Mouse (Mus musculus) heart, postnatal 25 days (tissue): Measurements from ENCODE around the gene Defb28. TPM values are rescaled to one million over a fixed set of nuclear protein-coding genes. Genes with fewer than 3 reads are reported as not detected.

Experiments used
- DNase-seq: peaks from one replicate; pipeline ENCODE4 v3.0.0; 2022; ENCODE audit warnings: low spot score
- intact Hi-C: fragments of 180-260 bp; cut with DNase I; formaldehyde crosslinking; loops from one replicate; pipeline ENCODE4 v1.15.1; 2025
- total RNA-seq, 2 experiments: library from RNA; stranded (reverse); gene quantifications; 2 replicates each; pipeline ENCODE4 v1.2.3; 2021

Defb28 gene
- not detected for total RNA-seq

DNA sequence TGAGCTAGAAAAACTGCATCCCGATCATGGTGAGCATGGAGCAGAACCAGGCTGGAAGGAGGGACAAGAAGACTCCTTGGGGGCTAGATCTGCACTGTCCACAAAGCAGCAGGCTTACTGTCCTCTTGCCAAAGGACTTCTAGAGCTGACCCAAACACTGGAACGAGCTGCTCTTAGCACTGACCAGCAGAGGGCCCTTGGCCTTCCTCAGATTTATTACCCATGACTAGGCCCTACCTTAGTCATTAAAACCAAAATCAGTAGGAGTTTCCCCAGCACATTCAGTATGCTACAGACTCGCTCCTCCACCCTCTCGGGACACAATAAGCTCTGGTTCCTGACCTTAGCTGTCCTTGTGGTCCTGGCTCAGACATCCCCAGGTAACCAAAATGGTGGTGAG lies at the start of gene Defb28:
Gene Defb28 (plus strand): TSS at position 275 of the 400 bp plus-strand sequence.
- intact Hi-C loops, result no loop called here
- no peak for DNase-seq

- intact Hi-C loops, result no loop called here
- DNase-seq, result no peak
Measured at GRCm38 (mm10) chr2:152470973-152471372, 47.1 kb upstream of the Defb28 start.

GRCm38 (mm10) chr2:152472434-152472833 lies 45.6 kb upstream of the Defb28 start:
- intact Hi-C loops, result no loop called here
- DNase-seq, result no peak

DNA sequence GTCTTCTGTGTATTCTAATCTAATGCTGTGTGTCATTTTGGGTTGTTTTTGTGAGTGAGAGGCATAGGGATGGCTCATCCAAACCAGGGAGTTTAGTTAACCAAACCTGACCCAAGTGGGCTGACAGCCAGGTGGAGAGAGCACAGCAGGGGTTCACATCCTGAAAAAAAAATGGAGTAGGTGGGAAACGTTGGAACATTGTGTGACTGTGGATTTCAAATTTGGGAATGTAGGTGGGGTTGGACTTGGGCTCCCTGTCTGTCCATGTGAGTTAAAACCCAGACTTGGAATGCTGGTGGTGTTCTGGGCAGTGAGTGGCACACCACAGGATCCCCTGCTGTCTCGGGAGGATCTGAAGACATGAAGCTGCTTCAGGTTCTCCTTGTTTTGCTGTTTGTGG lies 41.3 kb upstream of the Defb28 start, which contains the start of gene Defb20:
Gene Defb20 (plus strand): TSS at position 301 of the 400 bp plus-strand sequence.
- DNase-seq, result no peak
- intact Hi-C loops, result no loop called here

GRCm38 (mm10) chr2:152480881-152481280 lies 37.2 kb upstream of the Defb28 start:
- intact Hi-C loops, result no loop called here
- no peak for DNase-seq

GRCm38 (mm10) chr2:152481726-152482125 lies 36.3 kb upstream of the Defb28 start:
- intact Hi-C loops, result no loop called here

GRCm38 (mm10) chr2:152487024-152487423 lies 31.0 kb upstream of the Defb28 start:
- intact Hi-C loops, result no loop called here
- no peak for DNase-seq

More at GRCm38 (mm10) chr2:152481726-152482125, 36.3 kb upstream of the Defb28 start:
- no peak for DNase-seq

DNA sequence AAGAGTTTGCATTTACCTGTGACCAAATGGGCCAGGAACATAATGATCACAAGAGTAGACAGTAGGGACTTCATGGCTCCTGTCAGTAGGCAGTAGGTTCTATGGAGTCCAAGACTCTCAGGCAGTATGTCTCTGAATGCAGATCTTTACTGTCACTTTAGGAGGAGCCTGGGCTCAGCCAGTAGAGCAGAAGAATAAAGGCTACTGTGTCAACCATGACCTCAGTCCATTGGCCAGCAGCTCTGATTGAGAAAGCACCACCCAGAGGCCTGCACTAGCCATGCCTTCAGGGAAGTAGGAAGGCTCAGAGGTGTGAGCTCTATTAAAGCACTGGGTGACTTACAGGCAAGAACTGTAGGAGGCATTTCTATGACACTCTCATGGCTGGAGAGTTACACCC lies 28.0 kb upstream of the Defb28 start, which contains the start of gene Defb22:
Gene Defb22 (minus strand): TSS at position 101 of the 400 bp plus-strand sequence.
- intact Hi-C loops, result no loop called here
- no peak for DNase-seq

DNA sequence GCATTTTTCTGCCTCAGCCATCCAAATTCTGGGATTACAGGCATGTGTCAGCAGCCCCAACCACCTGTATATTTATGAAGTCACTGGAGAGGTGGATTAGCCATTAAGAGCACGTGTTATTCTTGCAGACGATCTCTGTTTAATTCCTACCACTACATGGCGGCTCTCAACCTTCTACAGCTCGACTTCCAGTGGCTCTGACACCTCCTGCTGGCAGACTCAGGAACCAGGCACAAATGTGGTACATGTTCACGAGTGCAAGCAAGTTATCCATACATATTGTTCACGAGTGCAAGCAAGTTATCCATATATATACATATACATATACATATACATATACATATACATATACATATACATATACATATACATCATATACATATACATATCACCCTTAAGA lies 24.9 kb upstream of the Defb28 start:
- no peak for DNase-seq
- intact Hi-C loops, result no loop called here

DNA sequence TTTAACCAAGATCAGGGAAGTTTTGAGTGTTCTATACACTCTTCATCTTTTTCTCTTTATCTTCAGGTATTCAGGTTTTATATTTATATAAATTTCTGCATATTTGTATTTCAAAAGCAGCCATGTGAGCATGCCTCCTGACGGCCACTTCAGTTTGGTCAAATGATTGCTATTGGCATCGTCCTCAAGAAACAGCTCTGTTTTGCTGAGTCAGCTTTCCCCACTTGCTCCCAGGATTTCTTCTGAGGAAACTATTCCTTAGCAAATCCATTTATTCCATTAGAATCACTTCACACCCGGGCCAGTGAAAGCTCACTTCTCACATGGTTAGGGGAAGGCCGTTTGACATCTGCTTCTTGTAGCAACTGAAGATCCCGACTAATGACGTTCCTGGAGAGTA lies 20.0 kb upstream of the Defb28 start:
- no peak for DNase-seq
- intact Hi-C loops, result no loop called here

DNA sequence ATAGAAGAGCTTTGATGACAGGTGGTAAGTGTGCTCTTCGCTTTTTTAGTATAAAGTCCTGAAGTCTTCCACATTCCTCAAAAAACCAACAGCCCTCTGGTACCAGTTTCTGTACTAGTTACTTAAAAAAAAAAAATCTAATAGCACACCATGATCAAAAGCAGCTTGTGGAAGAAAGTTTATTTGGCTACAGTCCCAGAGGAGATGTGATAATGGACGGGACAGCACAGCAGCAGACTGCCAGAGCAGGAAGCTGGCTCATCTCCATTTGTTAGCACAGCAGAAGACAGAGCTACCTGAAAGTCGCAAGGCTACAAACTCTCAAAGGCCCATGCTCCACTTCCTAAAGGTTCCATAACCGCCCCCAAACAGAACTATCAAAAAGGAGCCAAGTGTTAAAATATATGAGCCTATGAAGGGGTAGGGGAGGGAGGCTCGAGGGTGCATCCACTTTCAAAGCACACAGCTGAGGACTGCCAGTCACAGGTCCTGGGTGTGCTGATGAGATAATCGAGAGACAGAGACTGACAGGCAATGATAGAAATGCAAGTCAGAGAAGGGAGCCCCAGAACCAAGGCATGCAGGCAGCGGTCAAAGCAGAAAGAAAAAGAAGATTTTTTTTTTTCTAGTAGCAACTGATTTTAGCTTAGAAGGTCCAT lies 17.7 kb upstream of the Defb28 start:
- no peak for DNase-seq

DNA sequence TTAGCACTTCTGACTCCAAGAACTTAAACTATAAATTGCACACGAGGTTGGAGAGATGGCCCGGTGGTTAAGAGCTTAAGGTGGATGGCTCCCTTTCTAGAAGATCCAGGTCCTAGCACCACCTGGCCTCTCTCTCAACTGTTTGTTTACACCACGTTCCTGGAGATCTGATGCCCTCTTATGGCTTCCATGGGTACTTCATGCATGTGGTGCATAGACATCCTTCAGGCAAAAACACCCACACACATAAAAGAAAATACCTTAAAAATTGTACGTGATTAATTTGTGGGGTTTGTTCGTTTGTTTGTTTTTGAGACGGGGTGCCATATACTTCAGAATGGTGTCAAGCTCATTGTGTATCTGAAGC lies 17.2 kb upstream of the Defb28 start:
- intact Hi-C loops, result no loop called here
- DNase-seq, result no peak

More for the DNA sequence above, 17.7 kb upstream of the Defb28 start:
- intact Hi-C loops, result no loop called here

GRCm38 (mm10) chr2:152503950-152504349 lies 14.1 kb upstream of the Defb28 start:
- intact Hi-C loops, result no loop called here
- DNase-seq, result no peak

GRCm38 (mm10) chr2:152511592-152511991 lies 6.5 kb upstream of the Defb28 start, which contains the start of gene Defb26:
Gene Defb26, minus strand, starts transcription at chr2:152511692.
- intact Hi-C loops, result no loop called here
- DNase-seq, result no peak

DNA sequence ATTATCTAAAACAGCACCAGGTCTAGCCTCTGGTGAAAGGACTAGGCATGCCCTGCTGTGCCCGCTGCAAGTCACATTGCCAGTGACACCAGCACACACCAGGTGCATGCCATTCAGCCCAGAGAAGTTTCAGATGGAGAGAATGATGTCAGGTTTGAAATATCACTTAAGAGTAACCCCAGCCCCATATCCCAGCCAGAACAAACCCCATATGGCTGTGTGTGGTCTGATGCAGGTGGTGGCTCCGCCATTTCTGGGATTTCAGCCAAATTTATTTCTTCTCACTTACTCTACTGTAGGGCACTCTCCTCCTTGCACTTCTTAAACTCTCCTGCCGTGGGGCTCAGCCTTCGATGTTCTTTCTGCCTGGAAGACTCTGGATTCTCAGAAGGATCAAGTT lies 2.0 kb upstream of the Defb28 start:
- intact Hi-C loops, result no loop called here
- DNase-seq, result no peak

DNA sequence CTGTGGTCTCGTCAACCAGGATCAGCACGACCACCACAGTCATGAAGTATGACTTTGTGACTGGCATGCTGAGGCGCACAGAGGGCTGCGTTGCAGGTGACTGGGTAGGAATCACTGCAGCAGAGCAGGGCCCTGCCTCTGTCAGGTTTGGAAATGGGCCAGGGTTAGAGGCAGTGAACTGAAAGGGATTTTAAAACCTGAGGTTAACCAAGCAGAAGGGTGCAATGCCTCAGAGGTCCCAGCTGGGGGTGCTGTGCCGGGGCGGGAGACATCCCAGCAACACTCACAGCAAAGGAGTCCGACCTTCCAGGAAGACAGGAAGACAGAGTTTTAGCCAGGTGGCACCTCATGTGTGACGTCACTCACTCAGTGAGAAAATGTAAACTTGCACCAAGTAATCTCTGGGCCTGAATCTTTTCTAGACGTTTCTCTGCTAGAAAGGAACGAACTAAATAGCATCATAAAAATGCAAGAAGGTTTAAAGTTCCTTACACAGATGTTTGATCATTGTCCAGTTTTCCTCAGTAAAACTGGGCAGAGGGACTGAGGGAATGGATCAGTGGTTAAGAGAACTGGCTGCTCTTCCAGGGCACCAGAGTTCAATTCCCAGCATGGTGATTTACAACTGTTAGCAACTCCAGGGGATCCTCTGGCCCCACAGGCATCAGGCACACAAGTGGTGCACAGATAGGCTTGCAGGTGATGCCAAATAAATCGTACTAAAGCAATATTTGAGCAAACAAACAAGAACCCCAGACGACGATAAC lies 22.1 kb downstream of the Defb28 start, which contains the start of gene Defb29:
Gene Defb29 (minus strand): TSS at position 155 of the 767 bp plus-strand sequence.
- intact Hi-C loops, result no loop called here
- no peak for DNase-seq

DNA sequence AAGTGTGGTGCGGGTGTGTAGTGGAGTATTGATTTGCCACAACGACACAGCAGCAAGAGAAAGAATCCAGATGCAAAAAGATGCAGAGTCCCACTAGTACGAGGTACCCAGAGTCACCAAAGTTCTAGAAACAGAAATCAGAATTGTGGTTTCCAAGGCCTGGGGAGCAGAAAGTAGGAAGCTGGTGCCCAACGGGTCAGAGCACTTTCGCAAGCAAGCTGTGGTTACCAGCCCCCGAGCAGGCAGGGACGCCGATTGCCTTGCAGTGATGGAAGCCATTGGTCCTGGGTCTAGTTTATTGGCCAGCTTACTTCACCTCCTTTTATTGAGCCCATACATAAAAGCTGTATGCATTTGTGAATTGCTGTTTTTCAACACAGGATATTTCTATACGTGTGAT lies 23.9 kb downstream of the Defb28 start:
- intact Hi-C loops, result no loop called here
- no peak for DNase-seq

- no peak for DNase-seq
- intact Hi-C loops, result no loop called here
Measured at GRCm38 (mm10) chr2:152542897-152543296, 24.8 kb downstream of the Defb28 start.

DNA sequence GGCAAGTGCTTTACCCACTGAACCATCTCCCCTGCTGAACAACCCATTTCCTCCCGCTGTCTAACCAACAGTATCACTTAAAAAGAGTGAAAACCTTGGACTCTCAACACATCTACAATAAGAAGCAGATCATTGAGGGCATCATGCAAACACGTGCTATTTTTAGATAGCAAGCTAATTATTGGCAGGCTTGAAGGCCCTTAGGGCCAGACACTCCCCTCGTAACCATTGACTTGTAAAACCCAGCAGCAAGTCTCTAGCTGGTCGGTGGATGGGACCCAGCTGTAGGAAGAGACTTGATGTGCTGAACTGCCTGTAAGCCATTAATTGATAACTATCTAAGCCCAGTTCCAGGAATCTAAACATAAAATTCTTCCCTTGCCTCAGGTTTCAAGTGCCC lies 25.4 kb downstream of the Defb28 start:
- DNase-seq, result no peak
- intact Hi-C loops, result no loop called here

DNA sequence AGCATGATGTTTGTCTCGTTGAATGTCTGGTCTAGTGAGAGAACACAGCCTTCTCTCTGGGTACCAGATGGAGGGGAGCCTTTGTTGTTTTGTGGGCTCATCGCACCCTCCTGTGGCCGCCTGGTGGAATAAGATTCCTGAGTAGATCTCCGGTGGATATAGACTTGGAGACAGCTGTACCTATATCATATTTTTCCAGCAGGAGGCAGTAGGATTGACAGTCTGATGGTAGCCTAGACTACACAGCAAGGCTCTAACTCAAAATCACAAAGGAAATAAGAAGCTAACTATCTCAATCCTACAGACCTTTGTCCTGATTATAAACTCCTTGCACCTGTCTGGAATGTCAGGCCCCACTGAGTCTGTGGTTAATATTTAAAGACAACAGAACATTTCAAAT lies 26.6 kb downstream of the Defb28 start:
- intact Hi-C loops, result no loop called here
- DNase-seq, result no peak

DNA sequence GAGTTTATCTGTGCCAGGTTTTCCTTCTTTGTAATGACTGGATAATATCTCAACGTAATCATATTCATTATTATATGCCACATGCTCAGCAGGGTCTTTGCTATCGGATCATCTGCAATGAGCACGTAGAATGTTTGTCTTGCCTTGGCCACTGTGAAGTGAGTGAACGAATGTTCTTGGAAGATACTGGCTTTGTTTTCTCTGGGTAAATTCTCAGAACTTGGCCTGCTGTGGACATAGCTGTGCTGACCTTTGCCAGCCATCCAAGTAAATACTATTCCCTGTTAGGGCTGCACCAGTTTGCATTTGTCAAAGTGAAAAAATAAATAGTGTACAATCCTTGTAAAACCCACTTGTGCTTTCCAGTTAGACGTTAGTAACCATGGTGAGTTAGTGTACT lies 30.1 kb downstream of the Defb28 start:
- intact Hi-C loops, result no loop called here
- DNase-seq, result no peak
